Mouse (Mus musculus) left cerebral cortex, postnatal 10 days (tissue): ENCODE measurements around the gene Sdad1. TPM values are rescaled to one million over a fixed set of nuclear protein-coding genes. Genes with fewer than 3 reads are reported as not detected.

Source experiments
- DNase-seq, 2 experiments: peaks; one replicate each; pipeline ENCODE4 v3.0.0; 2021 to 2022; ENCODE audit warnings: low spot score in 2 of 2, mixed read lengths in 1 of 2; ENCODE audit errors: extremely low spot score in 1 of 2
- intact Hi-C: fragments of 180-260 bp; cut with DNase I; formaldehyde crosslinking; loops from one replicate; pipeline ENCODE4 v1.15.1; 2025
- total RNA-seq, 2 experiments: library from RNA; stranded (reverse); gene quantifications; 2 replicates each; pipeline ENCODE4 v1.2.3; 2021

The Sdad1 gene
- total RNA-seq, 2 experiments from 2014 or later: 20.5 to 25.3 TPM

DNA sequence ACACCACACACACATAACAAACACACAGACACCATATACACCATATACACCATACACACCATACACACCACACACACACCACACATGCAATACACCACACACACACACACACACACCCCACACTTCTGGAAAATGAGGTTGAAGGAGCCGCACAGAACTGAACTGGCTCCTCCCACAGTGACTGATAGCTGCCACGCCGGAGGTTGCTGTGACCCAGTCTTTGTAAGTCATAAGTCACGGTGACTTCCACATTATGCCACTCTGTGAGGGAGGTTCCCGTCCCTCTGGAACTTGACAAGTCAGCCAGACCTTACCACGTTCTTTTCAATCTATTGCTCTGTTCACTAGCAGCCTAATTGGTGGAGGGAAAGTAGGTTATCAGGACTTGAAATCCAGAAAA, 55.8 kb downstream of the Sdad1 start:
- intact Hi-C loops: no loop called here
- DNase-seq: no peak

DNA sequence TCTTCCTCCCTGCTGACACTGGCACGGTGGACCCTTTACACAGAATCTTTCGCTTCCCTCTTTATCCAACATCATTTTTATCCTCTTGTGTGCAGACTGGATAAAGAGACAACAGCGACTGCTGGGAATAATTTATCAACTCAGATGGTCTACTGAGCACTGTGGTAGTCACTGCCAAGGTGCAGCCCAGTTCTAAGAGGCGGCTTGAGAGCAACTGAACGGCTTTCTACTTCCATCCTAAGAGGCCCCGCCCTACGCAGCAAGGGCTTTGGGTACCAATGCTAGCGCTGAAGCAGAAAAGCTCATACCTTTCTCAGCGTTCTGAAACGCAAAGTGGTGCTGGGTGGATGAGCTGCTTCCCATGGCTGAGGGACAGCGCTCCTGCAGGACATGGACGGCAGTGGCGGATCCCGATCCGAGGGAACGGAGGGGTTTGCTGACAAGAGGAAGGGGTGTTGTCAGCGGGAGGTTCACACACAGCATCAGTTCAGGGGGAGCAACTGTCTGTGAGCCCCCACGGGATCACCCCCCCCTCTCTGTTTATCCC, 57.4 kb downstream of the Sdad1 start:
- intact Hi-C loops: no loop called here
- peak in 1 of 2 experiments; percentile 45 for DNase-seq

DNA sequence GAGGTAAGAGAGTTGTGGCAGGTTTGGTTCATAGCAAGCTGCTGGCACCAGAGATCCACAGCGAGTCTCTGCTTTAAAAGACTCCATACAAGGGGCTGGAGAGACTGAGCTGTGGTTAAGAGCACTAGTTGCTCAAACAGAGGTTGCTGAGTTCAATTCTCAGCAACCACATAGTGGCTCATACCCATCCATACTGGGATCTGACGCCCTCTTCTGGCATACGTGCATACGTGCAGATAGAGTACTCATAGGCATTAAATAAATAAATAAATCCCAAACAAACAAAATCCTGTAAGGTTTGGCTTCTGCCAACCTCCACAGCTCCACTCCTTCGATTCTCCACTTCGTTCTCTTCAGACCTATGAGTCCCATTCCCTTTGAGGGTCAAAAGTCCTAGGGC, 58.2 kb downstream of the Sdad1 start:
- intact Hi-C loops: no loop called here
- DNase-seq: no peak

DNA sequence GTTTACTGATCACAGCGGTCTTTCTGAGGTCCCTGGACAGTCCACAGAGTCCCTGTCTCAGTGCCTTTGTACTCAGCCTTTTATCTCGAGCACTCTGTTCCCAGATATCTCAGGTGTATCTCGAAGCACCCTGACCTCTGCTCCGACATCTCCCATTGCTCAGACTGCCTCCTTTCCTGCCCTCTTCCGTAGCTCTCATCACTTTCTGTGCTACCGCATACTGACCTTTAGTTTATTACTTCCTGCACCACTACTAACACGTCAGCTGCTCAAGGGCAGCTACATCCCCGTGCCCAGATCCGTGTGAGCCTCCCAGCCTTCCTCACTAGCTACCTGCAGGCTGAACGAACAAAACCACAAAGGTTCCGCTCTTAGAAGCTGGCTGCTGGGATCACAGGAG, 61.7 kb downstream of the Sdad1 start:
- DNase-seq: no peak

DNA sequence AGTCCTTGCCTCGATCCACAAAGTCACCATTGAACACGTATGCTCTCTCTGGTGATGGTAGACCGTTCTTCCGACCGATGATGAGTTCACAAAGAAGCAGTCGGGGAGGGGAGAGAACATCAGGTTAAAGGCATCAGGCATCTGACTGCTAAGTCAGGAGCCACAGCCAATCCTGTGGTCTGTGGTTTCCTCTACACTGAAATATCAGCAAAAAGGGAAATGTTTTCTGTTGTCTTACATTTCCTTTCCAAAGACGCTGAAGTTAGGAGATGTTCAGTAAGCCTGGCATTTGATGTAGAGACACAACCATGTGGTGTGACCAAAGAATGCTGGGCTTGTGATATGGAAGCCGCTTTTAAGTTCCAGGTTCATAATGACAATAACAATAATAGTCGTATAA, 64.8 kb downstream of the Sdad1 start:
- no peak for DNase-seq
- intact Hi-C loops: no loop called here

More for the DNA sequence above, 61.7 kb downstream of the Sdad1 start:
- intact Hi-C loops: no loop called here

DNA sequence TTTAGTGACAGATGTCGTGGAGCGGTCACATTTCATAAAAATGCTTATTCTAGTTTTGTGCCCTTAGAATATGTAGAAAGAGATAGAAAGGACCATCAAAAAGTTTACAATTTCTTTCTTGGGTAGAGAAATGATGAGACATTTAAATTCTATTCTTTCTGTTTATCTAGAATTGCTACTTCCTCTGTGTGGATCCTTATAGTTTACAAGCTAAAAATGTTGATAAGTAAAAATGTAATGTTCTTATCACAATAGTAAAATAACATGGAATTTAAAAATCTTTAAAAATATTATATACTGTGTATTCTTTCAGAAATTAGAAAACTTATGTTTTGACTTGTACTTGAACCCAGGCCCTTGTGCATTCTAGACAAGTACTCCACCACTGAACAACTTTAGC, 65.4 kb downstream of the Sdad1 start:
- intact Hi-C loops: no loop called here
- no peak for DNase-seq

DNA sequence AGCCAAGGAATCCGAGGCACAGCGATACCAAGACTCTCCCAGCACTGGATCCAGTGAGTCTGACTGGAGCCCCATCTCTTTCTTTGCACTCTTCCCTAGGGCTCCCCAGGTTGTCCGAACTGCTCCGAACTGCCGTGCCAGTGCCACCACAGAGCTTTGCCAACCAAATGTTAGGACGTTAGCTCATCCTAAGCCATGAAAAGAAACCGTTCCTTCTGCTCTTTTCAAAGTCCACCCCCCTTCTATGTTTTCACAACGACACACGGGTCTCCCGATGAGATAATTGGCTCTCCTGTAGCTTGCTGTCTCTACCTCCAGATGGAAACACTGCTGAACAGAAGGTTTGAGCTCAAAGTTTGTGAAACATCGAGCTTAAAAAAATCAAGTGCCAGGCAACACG, 69.5 kb downstream of the Sdad1 start:
- intact Hi-C loops: no loop called here
- peak in 1 of 2 experiments; percentile 34 for DNase-seq

DNA sequence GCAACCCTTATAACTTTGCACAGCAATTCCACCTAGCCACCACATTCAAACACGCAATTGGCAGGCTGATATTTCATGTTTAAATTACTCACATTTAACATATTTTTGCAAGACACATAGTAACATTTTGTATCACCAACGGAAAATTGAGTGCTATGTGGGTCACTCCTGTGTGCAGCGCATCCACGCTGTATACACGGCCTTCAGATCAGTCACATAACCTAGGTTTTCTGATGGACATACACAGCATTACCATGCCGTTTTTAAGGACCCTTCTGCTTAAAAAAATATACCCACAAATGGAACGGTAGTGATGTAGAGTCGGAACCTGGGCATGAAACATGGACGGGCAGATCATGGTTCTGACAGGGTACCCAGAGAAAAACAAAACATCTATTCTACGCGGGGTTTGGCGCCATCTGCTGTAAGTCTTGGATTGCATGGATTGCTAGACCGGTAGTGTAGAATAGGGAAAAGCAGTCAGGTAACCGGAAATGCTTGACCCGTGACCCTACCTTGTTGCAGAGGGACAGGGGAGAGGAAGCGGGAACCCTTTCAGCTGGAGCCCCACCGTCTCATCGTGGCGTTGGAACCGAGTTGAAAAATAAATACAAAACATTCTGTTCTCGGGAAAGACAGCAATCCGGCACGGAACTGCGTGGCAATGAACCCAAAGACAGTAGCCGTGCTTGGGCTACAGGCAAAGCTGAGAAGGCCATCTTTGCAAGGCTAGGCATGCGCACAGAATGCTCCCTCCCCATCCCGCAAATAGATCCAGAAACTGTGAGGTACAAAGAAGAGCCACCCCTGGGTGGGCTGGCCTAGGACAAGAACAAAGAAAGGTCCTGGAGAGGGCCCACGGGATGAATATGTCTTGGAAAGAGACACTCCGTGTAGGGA, 70.7 kb downstream of the Sdad1 start:
- intact Hi-C loops: no loop called here
- peak; percentile 64 to 67 for DNase-seq

DNA sequence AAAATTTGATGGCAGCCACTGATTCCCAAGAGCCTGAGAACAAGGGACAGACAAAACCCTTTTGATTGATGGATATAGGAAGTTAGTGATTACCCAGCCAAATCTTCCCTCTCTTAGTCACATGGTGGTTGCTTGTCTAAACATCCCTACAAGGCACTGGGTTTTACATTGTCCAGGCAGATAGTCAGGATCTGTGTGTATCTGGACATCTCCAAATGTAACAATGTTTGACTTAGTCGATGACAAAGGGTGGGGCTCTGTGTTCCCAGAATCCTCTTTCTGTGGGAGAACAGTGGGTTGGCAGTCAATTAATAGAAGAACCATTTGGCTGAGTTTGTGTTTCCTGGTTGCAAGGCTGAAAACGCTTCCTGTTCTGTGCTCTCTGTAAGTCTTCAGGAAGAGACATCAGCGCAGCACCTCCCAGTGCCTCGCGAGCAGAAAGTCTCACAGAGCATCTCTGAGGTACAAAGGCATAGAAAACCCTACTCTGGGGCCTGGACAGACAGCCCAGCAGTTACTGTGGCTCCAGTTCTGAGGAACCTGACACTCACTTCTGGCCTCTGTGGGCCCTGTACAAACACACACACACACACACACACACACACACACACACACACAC, 75.2 kb downstream of the Sdad1 start:
- intact Hi-C loops: no loop called here
- no peak for DNase-seq

Other genes starting within 250 kb of the Sdad1 start
- 100 to 1,000 TPM; 177 to 178 TPM for gene G3bp2, start 226.8 kb downstream of the Sdad1 start, total RNA-seq
- gene Uso1, start 172.5 kb downstream of the Sdad1 start, total RNA-seq: 10 to 100 TPM; 59.2 to 61.9 TPM
- gene U90926, start 95.1 kb downstream of the Sdad1 start, total RNA-seq: not detected
- gene Ppef2, start 54.2 kb downstream of the Sdad1 start, total RNA-seq: under 1 TPM; 0.47 to 0.66 TPM
- 10 to 100 TPM; 15.6 to 22.2 TPM for gene Naaa, start 32.3 kb downstream of the Sdad1 start, total RNA-seq
- gene Cxcl9, start 17.6 kb upstream of the Sdad1 start, total RNA-seq: not detected
- gene Art3, start 21.3 kb upstream of the Sdad1 start, total RNA-seq: 1 to 10 TPM; 7.6 to 9.5 TPM
- gene Cxcl10, start 38.4 kb upstream of the Sdad1 start, total RNA-seq: not detected
- gene Nup54, start 124.7 kb upstream of the Sdad1 start, total RNA-seq: 10 to 100 TPM; 38.0 to 41.7 TPM
- gene Scarb2, start 196.4 kb upstream of the Sdad1 start, total RNA-seq: 10 to 100 TPM; 90.0 to 92.6 TPM
- under 1 TPM in 1 of 2 experiments, not detected in 1; 0.55 TPM for gene Fam47e, start 244.6 kb upstream of the Sdad1 start, total RNA-seq